Comparison of ENCODE assay signal across 13 mouse cellular contexts in the genomic region with DNA sequence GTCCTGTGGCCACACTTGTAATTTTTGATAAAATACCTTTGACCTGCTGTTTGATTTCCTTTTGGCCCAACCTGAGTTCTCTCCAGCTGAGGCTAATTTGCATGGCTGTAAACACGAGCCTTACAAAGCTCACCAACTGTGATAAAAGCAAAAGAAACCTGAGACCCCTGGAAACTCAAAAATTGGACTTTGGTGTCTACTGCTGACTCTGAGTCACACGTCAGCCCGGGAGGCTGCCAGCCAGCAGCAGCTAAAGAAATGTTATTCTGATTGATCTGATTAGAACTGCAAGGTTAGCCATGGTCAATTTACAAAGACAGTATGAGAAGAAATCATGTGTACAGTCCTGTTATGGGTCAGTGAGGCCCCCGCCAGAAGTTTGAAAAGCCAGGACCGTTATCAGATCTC.
DNase-seq lines count a peak whose midpoint lies in the region; ATAC-seq and TF ChIP-seq lines count a peak whose summit lies in the region.
"Had no signal": no experiment of that assay in that cellular context is flagged by ENCODE, and none has a peak within 500 bp of the region (broad histone marks: within the 10 kb centered on the region; RNA-seq: fewer than 3 reads in every experiment).

No protein-coding gene starts in this region.

- no peaks in the 10 kb centered on the region for H3K27me3 ChIP-seq in Patski
- no peaks in the 10 kb centered on the region for H3K27me3 ChIP-seq in cerebellum, adult 2 months (ENCODE audit: control insufficient read depth, insufficient read depth, low read length)
- H3K27me3 ChIP-seq: CH12.LX had no signal

- no peak overlapping the region for H3K27ac ChIP-seq in cerebellum, adult 2 months (ENCODE audit: insufficient read depth, low read length)
- H3K27ac ChIP-seq: heart, embryonic 10.5 days; hindbrain, embryonic 14.5 days had no signal

- POLR2A ChIA-PET in Patski (lab: Charles Lee), result no interaction called here

- no peak for ATAC-seq in Patski

- WGBS in cerebellum, adult 2 months, result 56% methylated on average over 5 of the region's 5 CpGs

- TF ChIP-seq POLR2A in cerebellum, adult 2 months (IDR thresholded peaks at IDR 0.05; ENCODE audit: borderline replicate concordance, insufficient read depth, low read length), result no peak

- TF ChIP-seq CTCF in Patski (IDR thresholded peaks at IDR 0.05), result no peak
- no peak for TF ChIP-seq CTCF in cerebellum, adult 2 months (IDR thresholded peaks at IDR 0.05; ENCODE audit: borderline replicate concordance, insufficient read depth, low read depth, low read length)

- DNase-seq in 3T3-L1 (ENCODE audit: low read depth, low spot score) (peak; percentile 75), Patski (ENCODE audit: low read depth, low spot score) (peak; percentile 46)
- peak; percentile 53 for DNase-seq in forelimb bud, embryonic 11.5 days (ENCODE audit: low read depth, low spot score)
- DNase-seq in kidney, postnatal 36 days, result peak; percentile 29 to 30
- DNase-seq in cerebellum, adult 2 months, result no peak
- no peak for DNase-seq in thymus, postnatal 10 days (ENCODE audit: low spot score in 2 of 2)
- DNase-seq in c-Kit-positive CD71-positive TER-119-positive erythroid progenitor cells, embryonic 14.5 days (ENCODE audit: low spot score), result no peak
- DNase-seq: cerebellum, postnatal 36 days; left cerebral cortex, postnatal 4 days; thymus, adult 2 months had no signal

- no peak overlapping the region for H3K4me3 ChIP-seq in cerebellum, adult 2 months (replicated peaks; ENCODE audit: insufficient read depth, low read depth, low read length)
- H3K4me3 ChIP-seq: heart, embryonic 10.5 days had no signal

- in situ Hi-C loops in Patski (cut with MboI; ENCODE audit: low pct_unique_long_range_greater_than_20kb), result loop anchor here (10.0 kb wide), 2 partner anchors 117 to 267 kb away; no protein-coding TSS in a partner anchor

- CTCF ChIA-PET in Patski (lab: Charles Lee), result interaction anchor here (1.2 to 1.3 kb wide), 2 partner anchors 20 to 64 kb away, joined by 3 read pairs; no protein-coding TSS in a partner anchor

- H3K4me1 ChIP-seq in cerebellum, adult 2 months (ENCODE audit: control insufficient read depth, insufficient read depth, low read length), result no peaks in the 10 kb centered on the region

Comparison
In these comparisons a context has a peak if more than half of its experiments do, and no peak if none do; other contexts are left out.
1. DNase-seq: peak in 3T3-L1 (single experiment), Patski (single experiment), forelimb bud, embryonic 11.5 days (single experiment) and kidney, postnatal 36 days (2 of 2); none in cerebellum, adult 2 months (0 of 2), thymus, postnatal 10 days (0 of 2) and c-Kit-positive CD71-positive TER-119-positive erythroid progenitor cells, embryonic 14.5 days (single experiment).